In genomic region chr19:6663391-6663790, GRCm38 (mm10) we compare ENCODE assay signal across 9 mouse cellular contexts.
DNase-seq lines count a peak whose midpoint lies in the region; ATAC-seq lines count a peak whose summit lies in the region.
"Had no signal": no experiment of that assay in that cellular context is flagged by ENCODE, and none has a peak within 500 bp of the region (broad histone marks: within the 10 kb centered on the region; RNA-seq: fewer than 3 reads in every experiment).

No protein-coding gene starts in this region.

- no peak overlapping the region for H3K9ac ChIP-seq in hindbrain, embryonic 16.5 days (ENCODE audit: low read depth, low read length)

- no peaks in the 10 kb centered on the region for H3K27me3 ChIP-seq in hindbrain, embryonic 16.5 days (replicated peaks; ENCODE audit: control insufficient read depth, insufficient read depth, low read length)

- H3K4me1 ChIP-seq in hindbrain, embryonic 16.5 days (ENCODE audit: control insufficient read depth, insufficient read depth, low read depth, low read length), result peaks cover 5% of the 10 kb centered on the region

- H3K4me3 ChIP-seq in hindbrain, embryonic 16.5 days (ENCODE audit: low read length), result no peak overlapping the region
- H3K4me3 ChIP-seq: myocyte had no signal

- DNase-seq in R1 (ENCODE audit: low read depth, low spot score), result peak; percentile 89
- DNase-seq in cerebellum, adult 9-11 months, result peak; percentile 84
- DNase-seq in frontal cortex, adult 2 months (ENCODE audit: extremely low spot score in 1 of 2, low spot score in 1 of 2), result peak; percentile 68 to 96
- DNase-seq in left cerebral cortex, adult 11 months (ENCODE audit: low spot score), result peak; percentile 71
- DNase-seq in mesoderm, embryonic 11.5 days (ENCODE audit: low read depth, low spot score), result peak; percentile 89
- peak; percentile 85 for DNase-seq in right cerebral cortex, postnatal 25 days
- DNase-seq in urinary bladder, postnatal 4 days (ENCODE audit: low spot score in 2 of 2), result peak; percentile 72 to 91

- WGBS in hindbrain, embryonic 16.5 days, result under 1% methylated on average over 10 of the region's 10 CpGs

- H3K4me2 ChIP-seq in hindbrain, embryonic 16.5 days (ENCODE audit: low read length), result no peak overlapping the region

- no peaks in the 10 kb centered on the region for H3K36me3 ChIP-seq in hindbrain, embryonic 16.5 days (ENCODE audit: control insufficient read depth, insufficient read depth, low read length)

- peak; percentile 93 for ATAC-seq in hindbrain, embryonic 16.5 days

- H3K9me3 ChIP-seq in hindbrain, embryonic 16.5 days (ENCODE audit: control insufficient read depth, low read length), result no peaks in the 10 kb centered on the region

- no peak overlapping the region for H3K27ac ChIP-seq in hindbrain, embryonic 16.5 days (ENCODE audit: low read depth, low read length)
